Mouse (Mus musculus) cerebellum, adult 11 months (tissue): ENCODE measurements around the gene Nrm.

Experiments used
- DNase-seq: peaks from one replicate; pipeline ENCODE4 v3.0.0; 2022

Nrm gene

GRCm38 (mm10) chr17:35868165-35868820 is 7.2 kb downstream of the Nrm start:
- DNase-seq = no peak

- no peak for DNase-seq
Measured at GRCm38 (mm10) chr17:35868961-35869345, 7.8 kb downstream of the Nrm start.

GRCm38 (mm10) chr17:35869346-35870067 is 8.4 kb downstream of the Nrm start:
- DNase-seq = no peak

- DNase-seq = no peak
Measured at GRCm38 (mm10) chr17:35870151-35870883, 9.2 kb downstream of the Nrm start.

- no peak for DNase-seq
Measured at GRCm38 (mm10) chr17:35870884-35871696, 10.0 kb downstream of the Nrm start.

- DNase-seq = peak; percentile 85
Measured at GRCm38 (mm10) chr17:35873774-35874519, 12.8 kb downstream of the Nrm start.

- DNase-seq = no peak
Measured at GRCm38 (mm10) chr17:35874721-35875120, 13.6 kb downstream of the Nrm start.

- peak; percentile 91 for DNase-seq
Measured at GRCm38 (mm10) chr17:35879245-35880057, 18.3 kb downstream of the Nrm start, which contains the start of gene Dhx16. TSS of gene Dhx16 (plus strand) at chr17:35879819.

- DNase-seq = no peak
Measured at GRCm38 (mm10) chr17:35882924-35883323, 21.8 kb downstream of the Nrm start.

- no peak for DNase-seq
Measured at GRCm38 (mm10) chr17:35883777-35884176, 22.7 kb downstream of the Nrm start.

GRCm38 (mm10) chr17:35887725-35888124 is 26.6 kb downstream of the Nrm start:
- no peak for DNase-seq

- DNase-seq = peak; percentile 93
Measured at GRCm38 (mm10) chr17:35896781-35897643, 35.9 kb downstream of the Nrm start, which contains the start of gene 2310061I04Rik. TSS of gene 2310061I04Rik (minus strand) at chr17:35897431.

GRCm38 (mm10) chr17:35897644-35898573 is 36.8 kb downstream of the Nrm start:
- DNase-seq = peak; percentile 51

- no peak for DNase-seq
Measured at GRCm38 (mm10) chr17:35900636-35901035, 39.5 kb downstream of the Nrm start.

- no peak for DNase-seq
Measured at GRCm38 (mm10) chr17:35903343-35903991, 42.3 kb downstream of the Nrm start.

- no peak for DNase-seq
Measured at GRCm38 (mm10) chr17:35903992-35904355, 42.9 kb downstream of the Nrm start.

GRCm38 (mm10) chr17:35905587-35905986 is 44.5 kb downstream of the Nrm start:
- no peak for DNase-seq

- DNase-seq = no peak
Measured at GRCm38 (mm10) chr17:35907609-35908008, 46.5 kb downstream of the Nrm start.
